Mouse (Mus musculus) E14TG2a.4 (cell line): Measurements from ENCODE around the gene Trim34a.
"Not testable (repeated sequence)": the region's sequence is repeated elsewhere in the genome, so short reads cannot be mapped to it uniquely, and the experiment has no call there.

ENCODE experiments used
- CTCF ChIP-seq: conservative IDR thresholded peaks from 2 replicates; pipeline ENCODE4 v1.5.1; 2014; ENCODE audit warnings: low read length
- POU5F1 ChIP-seq: IDR thresholded peaks from 2 replicates; pipeline ENCODE4 v1.6.1; 2014; ENCODE audit warnings: low read length, borderline replicate concordance

DNA sequence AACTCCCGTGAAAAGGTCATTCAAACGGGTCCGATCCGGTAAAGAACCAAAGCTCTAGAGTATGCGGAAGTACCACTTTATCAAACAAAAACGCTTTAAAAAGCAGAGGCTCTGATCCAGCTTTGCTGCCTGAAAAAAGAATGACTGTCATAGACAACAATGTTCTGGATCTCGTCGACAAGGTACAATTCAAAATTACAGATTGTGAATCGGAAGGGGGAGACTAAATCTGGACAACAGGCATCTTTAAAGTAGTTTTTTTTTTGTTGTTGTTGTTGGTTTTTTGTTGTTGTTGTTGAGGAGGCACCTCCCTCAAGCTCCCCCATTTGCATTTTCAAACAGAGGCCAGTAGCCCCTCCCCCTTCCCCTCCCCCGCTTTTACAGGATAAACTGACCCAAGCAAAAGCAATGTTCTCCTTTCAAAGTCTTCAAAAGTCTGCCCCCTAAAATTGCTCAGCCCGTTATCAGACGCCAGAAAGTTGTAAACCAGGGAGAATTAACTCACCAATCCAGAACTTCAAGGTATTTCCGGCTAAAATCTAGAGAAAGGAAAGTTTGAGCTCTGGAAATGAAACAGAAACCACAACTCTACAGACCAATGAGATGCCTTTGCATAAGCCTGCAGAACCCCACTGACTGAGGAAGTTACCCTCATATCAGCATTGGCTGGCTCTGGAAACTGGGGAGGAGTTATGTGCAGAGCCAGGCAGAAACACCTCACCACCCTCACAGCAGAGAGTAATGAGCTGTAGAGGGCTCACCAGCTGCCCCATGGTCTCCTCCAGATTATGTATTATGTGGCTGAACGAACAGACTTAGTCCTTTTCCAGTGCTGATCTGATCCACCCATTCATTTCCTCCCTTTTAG, 43.6 kb downstream of the Trim34a start, which contains the start of gene Trim5:
- not testable (repeated sequence) for TF ChIP-seq CTCF, POU5F1
